Mouse (Mus musculus): Measurements from ENCODE around the gene Rgs3. TPM values are rescaled to one million over a fixed set of nuclear protein-coding genes. Genes with fewer than 3 reads are reported as not detected.

The Rgs3 gene
- total and polyA plus RNA-seq, 2 experiments from 2014 or later = 52.1 to 114 TPM

GRCm38 (mm10) chr4:62619232-62619964, 59.8 kb downstream of the Rgs3 start:
- TF ChIP-seq EP300 (IDR thresholded peaks at IDR 0.05; ENCODE audit: low read depth) (peak; percentile 87), CTCF (IDR thresholded peaks at IDR 0.05; ENCODE audit: low read depth) (0 out of 2 replicates have a peak, but pooled peaks have one; percentile 11)
- peak overlapping the region; percentile 39 for H3K4me3 ChIP-seq (ENCODE audit: low read depth, low read length)
- H3K9ac ChIP-seq (replicated peaks; ENCODE audit: low read depth, low read length) = peak overlapping the region; percentile 62
- H3K27ac ChIP-seq (ENCODE audit: low read depth) = peak overlapping the region; percentile 90
- DNase-seq (ENCODE audit: low spot score) (peak; percentile 79), ATAC-seq (ENCODE audit: insufficient read depth, low read depth) (peak; percentile 88)
- 29% methylated on average over 16 of the region's 16 CpGs for WGBS
- no peaks in the 10 kb centered on the region for H3K36me3 ChIP-seq (replicated peaks; ENCODE audit: control insufficient read depth, insufficient read depth, low read length)
- H3K9me3 ChIP-seq (replicated peaks; ENCODE audit: control insufficient read depth, low read length) = no peaks in the 10 kb centered on the region
- H3K4me1 ChIP-seq (ENCODE audit: control insufficient read depth, insufficient read depth) = peaks cover 18% of the 10 kb centered on the region; the same call in 1 of the 2 replicates
- peak overlapping the region; percentile 51 for H3K4me2 ChIP-seq (ENCODE audit: low read depth, low read length)
- peaks cover 6% of the 10 kb centered on the region for H3K27me3 ChIP-seq (ENCODE audit: control insufficient read depth, insufficient read depth, low read length)

- WGBS = 78% methylated on average over 3 of the region's 3 CpGs
- DNase-seq (ENCODE audit: low spot score) (no peak), ATAC-seq (ENCODE audit: insufficient read depth, low read depth) (no peak)
- H3K27ac ChIP-seq (ENCODE audit: low read depth) = peak overlapping the region; percentile 90
- peak overlapping the region; percentile 62 for H3K9ac ChIP-seq (replicated peaks; ENCODE audit: low read depth, low read length)
- H3K4me2 ChIP-seq (ENCODE audit: low read depth, low read length) = peak overlapping the region; percentile 51
- H3K9me3 ChIP-seq (replicated peaks; ENCODE audit: control insufficient read depth, low read length) = no peaks in the 10 kb centered on the region
- H3K36me3 ChIP-seq (replicated peaks; ENCODE audit: control insufficient read depth, insufficient read depth, low read length) = no peaks in the 10 kb centered on the region
- H3K4me3 ChIP-seq (ENCODE audit: low read depth, low read length) = peak overlapping the region; percentile 39
- peaks cover 17% of the 10 kb centered on the region; the same call in 1 of the 2 replicates for H3K4me1 ChIP-seq (ENCODE audit: control insufficient read depth, insufficient read depth)
- no peak for TF ChIP-seq EP300 (IDR thresholded peaks at IDR 0.05; ENCODE audit: low read depth)
- TF ChIP-seq CTCF (IDR thresholded peaks at IDR 0.05; ENCODE audit: low read depth) = no peak
- peaks cover 6% of the 10 kb centered on the region for H3K27me3 ChIP-seq (ENCODE audit: control insufficient read depth, insufficient read depth, low read length)
These were observed 60.3 kb downstream of the Rgs3 start for GRCm38 (mm10) chr4:62619965-62620244.

- Histone ChIP-seq H3K9ac (replicated peaks; ENCODE audit: low read depth, low read length) (peak overlapping the region; percentile 40), H3K4me3 (ENCODE audit: low read depth, low read length) (peak overlapping the region; percentile 39), H3K4me2 (ENCODE audit: low read depth, low read length) (peak overlapping the region; percentile 51), H3K27me3 (ENCODE audit: control insufficient read depth, insufficient read depth, low read length) (peaks cover 4% of the 10 kb centered on the region; the same call in 1 of the 2 replicates), H3K9me3 (replicated peaks; ENCODE audit: control insufficient read depth, low read length) (no peaks in the 10 kb centered on the region), H3K36me3 (replicated peaks; ENCODE audit: control insufficient read depth, insufficient read depth, low read length) (no peaks in the 10 kb centered on the region), H3K4me1 (ENCODE audit: control insufficient read depth, insufficient read depth) (peaks cover 15% of the 10 kb centered on the region; the same call in 1 of the 2 replicates), H3K27ac (ENCODE audit: low read depth) (peak overlapping the region; percentile 90)
- ATAC-seq (ENCODE audit: insufficient read depth, low read depth) = no peak
- DNase-seq (ENCODE audit: low spot score) = no peak
- 70% methylated on average over 9 of the region's 9 CpGs for WGBS
- no peak for TF ChIP-seq CTCF (IDR thresholded peaks at IDR 0.05; ENCODE audit: low read depth)
- no peak for TF ChIP-seq EP300 (IDR thresholded peaks at IDR 0.05; ENCODE audit: low read depth)
These were observed 61.5 kb downstream of the Rgs3 start for GRCm38 (mm10) chr4:62621151-62621550.

GRCm38 (mm10) chr4:62621880-62622675, 62.4 kb downstream of the Rgs3 start:
- peak overlapping the region; percentile 40; the same call in 1 of the 2 replicates for H3K9ac ChIP-seq (replicated peaks; ENCODE audit: low read depth, low read length)
- H3K4me3 ChIP-seq (ENCODE audit: low read depth, low read length) = peak overlapping the region; percentile 39
- TF ChIP-seq CTCF (IDR thresholded peaks at IDR 0.05; ENCODE audit: low read depth) (no peak), EP300 (IDR thresholded peaks at IDR 0.05; ENCODE audit: low read depth) (peak; percentile 66; the same call in 1 of the 2 replicates)
- H3K4me2 ChIP-seq (ENCODE audit: low read depth, low read length) = peak overlapping the region; percentile 51
- WGBS = 58% methylated on average over 14 of the region's 14 CpGs
- H3K36me3 ChIP-seq (replicated peaks; ENCODE audit: control insufficient read depth, insufficient read depth, low read length) = no peaks in the 10 kb centered on the region; the same call in 1 of the 2 replicates
- DNase-seq (ENCODE audit: low spot score) = peak; percentile 61
- H3K27ac ChIP-seq (ENCODE audit: low read depth) = peak overlapping the region; percentile 90
- H3K27me3 ChIP-seq (ENCODE audit: control insufficient read depth, insufficient read depth, low read length) = 0 out of 2 replicates have a peak, but pooled peaks cover 5% of the 10 kb centered on the region
- peak; percentile 15 for ATAC-seq (ENCODE audit: insufficient read depth, low read depth)
- peaks cover 24% of the 10 kb centered on the region for H3K4me1 ChIP-seq (ENCODE audit: control insufficient read depth, insufficient read depth)
- no peaks in the 10 kb centered on the region for H3K9me3 ChIP-seq (replicated peaks; ENCODE audit: control insufficient read depth, low read length)

GRCm38 (mm10) chr4:62623251-62624015, 63.8 kb downstream of the Rgs3 start:
- 71% methylated on average over 13 of the region's 13 CpGs for WGBS
- ATAC-seq (ENCODE audit: insufficient read depth, low read depth) = no peak
- H3K27ac ChIP-seq (ENCODE audit: low read depth) = peak overlapping the region; percentile 82
- H3K4me3 ChIP-seq (ENCODE audit: low read depth, low read length) = peak overlapping the region; percentile 17; the same call in 1 of the 2 replicates
- peak overlapping the region; percentile 38 for H3K4me2 ChIP-seq (ENCODE audit: low read depth, low read length)
- H3K36me3 ChIP-seq (replicated peaks; ENCODE audit: control insufficient read depth, insufficient read depth, low read length) = no peaks in the 10 kb centered on the region; the same call in none of the 2 replicates
- DNase-seq (ENCODE audit: low spot score) = no peak
- 0 out of 2 replicates have a peak, but pooled peaks cover 5% of the 10 kb centered on the region for H3K27me3 ChIP-seq (ENCODE audit: control insufficient read depth, insufficient read depth, low read length)
- TF ChIP-seq EP300 (IDR thresholded peaks at IDR 0.05; ENCODE audit: low read depth) (no peak), CTCF (IDR thresholded peaks at IDR 0.05; ENCODE audit: low read depth) (no peak)
- no peaks in the 10 kb centered on the region for H3K9me3 ChIP-seq (replicated peaks; ENCODE audit: control insufficient read depth, low read length)
- H3K9ac ChIP-seq (replicated peaks; ENCODE audit: low read depth, low read length) = no peak overlapping the region
- H3K4me1 ChIP-seq (ENCODE audit: control insufficient read depth, insufficient read depth) = peaks cover 23% of the 10 kb centered on the region

Measured in heart, postnatal 0 days (tissue).